ENCODE assay signal across 11 mouse cellular contexts in genomic region chr19:47465467-47465866, GRCm38 (mm10). TPM values are rescaled to one million over a fixed set of nuclear protein-coding genes. Genes with fewer than 3 reads are reported as not detected.
DNase-seq lines count a peak whose midpoint lies in the region; ATAC-seq and TF ChIP-seq lines count a peak whose summit lies in the region.
"Had no signal": no experiment of that assay in that cellular context is flagged by ENCODE, and none has a peak within 500 bp of the region (broad histone marks: within the 10 kb centered on the region; RNA-seq: fewer than 3 reads in every experiment).

No protein-coding gene starts in this region.

- no peak overlapping the region for H3K4me2 ChIP-seq in intestine, embryonic 15.5 days (replicated peaks)
- no peak overlapping the region for H3K4me2 ChIP-seq in intestine, embryonic 16.5 days (ENCODE audit: low read depth, low read length)
- peak overlapping the region; percentile 96 for H3K4me2 ChIP-seq in liver, embryonic 12.5 days

- 0 out of 2 replicates have a peak overlapping the region, but pooled peaks have one; percentile 9 for H3K27ac ChIP-seq in intestine, embryonic 15.5 days
- no peak overlapping the region for H3K27ac ChIP-seq in intestine, embryonic 16.5 days (ENCODE audit: low read length)
- H3K27ac ChIP-seq in ES-Bruce4 (ENCODE audit: insufficient read depth, low read length) = no peak overlapping the region
- peak overlapping the region; percentile 79 for H3K27ac ChIP-seq in liver, embryonic 12.5 days

- WGBS in intestine, embryonic 15.5 days = 69% methylated on average over 9 of the region's 9 CpGs
- WGBS in intestine, embryonic 16.5 days = 62% methylated on average over 9 of the region's 9 CpGs
- 29% methylated on average over 9 of the region's 9 CpGs for WGBS in liver, embryonic 12.5 days (ENCODE audit: insufficient replicate concordance)

- ATAC-seq in intestine, embryonic 15.5 days = no peak
- ATAC-seq in intestine, embryonic 16.5 days = no peak
- ATAC-seq in liver, embryonic 12.5 days = no peak

- peak; percentile 57 for TF ChIP-seq CTCF in ES-Bruce4 (IDR thresholded peaks at IDR 0.05; ENCODE audit: low read depth, low read length)

- DNase-seq in A20 (ENCODE audit: low read depth, low spot score) = peak; percentile 79
- no peak for DNase-seq in cerebellum, adult 11 months
- no peak for DNase-seq in frontal cortex, postnatal 36 days (ENCODE audit: low spot score in 2 of 2)
- DNase-seq in ovary, postnatal 14 days (ENCODE audit: low spot score) = no peak
- DNase-seq: adrenal gland, postnatal 25 days; cerebellum, postnatal 36 days had no signal

- no peak overlapping the region for H3K4me3 ChIP-seq in intestine, embryonic 15.5 days (replicated peaks)
- no peak overlapping the region for H3K4me3 ChIP-seq in intestine, embryonic 16.5 days (ENCODE audit: low read length)
- H3K4me3 ChIP-seq in ES-Bruce4 (ENCODE audit: low read depth, low read length) = no peak overlapping the region
- peak overlapping the region; percentile 71; the same call in 1 of the 2 replicates for H3K4me3 ChIP-seq in liver, embryonic 12.5 days

- H3K9me3 ChIP-seq in intestine, embryonic 15.5 days = no peaks in the 10 kb centered on the region
- peaks cover 4% of the 10 kb centered on the region; the same call in 1 of the 2 replicates for H3K9me3 ChIP-seq in intestine, embryonic 16.5 days (ENCODE audit: control insufficient read depth, low read length)
- no peaks in the 10 kb centered on the region for H3K9me3 ChIP-seq in ES-Bruce4 (replicated peaks; ENCODE audit: control insufficient read depth, insufficient read depth, low read length, poor library complexity, severe bottlenecking)
- H3K9me3 ChIP-seq in liver, embryonic 12.5 days (replicated peaks) = 0 out of 2 replicates have a peak, but pooled peaks cover 3% of the 10 kb centered on the region
- H3K9me3 ChIP-seq: neural tube, embryonic 15.5 days had no signal

- H3K9ac ChIP-seq in intestine, embryonic 15.5 days = no peak overlapping the region
- H3K9ac ChIP-seq in intestine, embryonic 16.5 days (ENCODE audit: low read depth, low read length) = no peak overlapping the region
- no peak overlapping the region for H3K9ac ChIP-seq in ES-Bruce4 (ENCODE audit: low read depth, poor library complexity, severe bottlenecking)
- H3K9ac ChIP-seq in liver, embryonic 12.5 days = no peak overlapping the region

- peaks cover 22% of the 10 kb centered on the region for H3K4me1 ChIP-seq in intestine, embryonic 15.5 days (replicated peaks)
- H3K4me1 ChIP-seq in intestine, embryonic 16.5 days (ENCODE audit: control insufficient read depth, insufficient read depth, low read length) = peaks cover 23% of the 10 kb centered on the region
- H3K4me1 ChIP-seq in ES-Bruce4 (ENCODE audit: control insufficient read depth, insufficient read depth, low read length) = no peaks in the 10 kb centered on the region
- H3K4me1 ChIP-seq in liver, embryonic 12.5 days = peaks cover 50% of the 10 kb centered on the region

- H3K27me3 ChIP-seq in intestine, embryonic 15.5 days (replicated peaks) = no peaks in the 10 kb centered on the region
- H3K27me3 ChIP-seq in intestine, embryonic 16.5 days (replicated peaks; ENCODE audit: control insufficient read depth, insufficient read depth, low read length) = no peaks in the 10 kb centered on the region
- no peaks in the 10 kb centered on the region; the same call in 1 of the 2 replicates for H3K27me3 ChIP-seq in ES-Bruce4 (ENCODE audit: control insufficient read depth, insufficient read depth, low read length, poor library complexity, severe bottlenecking)
- H3K27me3 ChIP-seq in liver, embryonic 12.5 days (replicated peaks) = peaks cover 38% of the 10 kb centered on the region
- H3K27me3 ChIP-seq: neural tube, embryonic 15.5 days had no signal

- no peak for TF ChIP-seq POLR2A in ES-Bruce4 (IDR thresholded peaks at IDR 0.05; ENCODE audit: insufficient read depth, low read length)

- H3K36me3 ChIP-seq in intestine, embryonic 15.5 days = no peaks in the 10 kb centered on the region
- H3K36me3 ChIP-seq in intestine, embryonic 16.5 days (ENCODE audit: control insufficient read depth, insufficient read depth, low read length) = no peaks in the 10 kb centered on the region
- no peaks in the 10 kb centered on the region for H3K36me3 ChIP-seq in ES-Bruce4 (ENCODE audit: control insufficient read depth, insufficient read depth, low read length, poor library complexity, severe bottlenecking)
- H3K36me3 ChIP-seq in liver, embryonic 12.5 days = peaks cover 6% of the 10 kb centered on the region; the same call in 1 of the 2 replicates
- H3K36me3 ChIP-seq: neural tube, embryonic 15.5 days had no signal

- no peak for TF ChIP-seq EP300 in ES-Bruce4 (IDR thresholded peaks at IDR 0.05; ENCODE audit: insufficient read depth, low read depth, low read length)

RNA-seq across cellular contexts. Expression of gene Sh3pxd2a, which starts 1.3 kb away (rescaled TPM):
- polyA plus RNA-seq in intestine, embryonic 15.5 days (2015; fragmentation: Nextera tagmentation; extraction: Ambion mirVana) = 4.8 and 5.0 TPM in 2 replicates
- 3.0 and 3.6 TPM in 2 replicates for polyA plus RNA-seq in intestine, embryonic 16.5 days (2015; fragmentation: Nextera tagmentation; extraction: Ambion mirVana)
- polyA plus RNA-seq in ES-Bruce4 (2011; ENCODE audit: insufficient read depth, insufficient read length, low read depth, missing spikeins) = 47.6 and 51.9 TPM in 2 replicates
- polyA plus RNA-seq in liver, embryonic 12.5 days (2016; fragmentation: Nextera tagmentation; extraction: Ambion mirVana) = 1.1 and 1.6 TPM in 2 replicates

Comparison
In these comparisons a context has a peak if more than half of its experiments do, and no peak if none do; other contexts are left out.
1. H3K27ac ChIP-seq: peak in intestine, embryonic 15.5 days (single experiment) and liver, embryonic 12.5 days (single experiment); none in intestine, embryonic 16.5 days (single experiment) and ES-Bruce4 (single experiment).